ENCODE assay signal across 8 mouse cellular contexts in genomic region chr17:79543907-79544522, GRCm38 (mm10).
A peak's percentile ranks its signal among the peaks of the same experiment; 100 is the strongest.
DNase-seq lines count a peak whose midpoint lies in the region; ATAC-seq and TF ChIP-seq lines count a peak whose summit lies in the region.

No protein-coding gene starts in this region.

- no peak for TF ChIP-seq CTCF in liver, adult 2 months (IDR thresholded peaks at IDR 0.05; ENCODE audit: low read depth, low read length)
- no peak for TF ChIP-seq CTCF in midbrain, postnatal 0 days (IDR thresholded peaks at IDR 0.05)

- no peaks in the 10 kb centered on the region for H3K4me1 ChIP-seq in liver, adult 2 months (ENCODE audit: control insufficient read depth, insufficient read depth, low read length)
- H3K4me1 ChIP-seq in heart, embryonic 12.5 days (replicated peaks): peaks cover 9% of the 10 kb centered on the region
- no peaks in the 10 kb centered on the region for H3K4me1 ChIP-seq in midbrain, postnatal 0 days (ENCODE audit: insufficient read depth, low read length)

- DNase-seq in liver, adult 2 months (ENCODE audit: extremely low read depth, low read depth, low spot score): no peak
- no peak for DNase-seq in liver
- peak; percentile 41 for DNase-seq in cerebellum, adult 9-11 months
- peak; percentile 68 to 71 for DNase-seq in kidney, postnatal 36 days
- peak; percentile 84 for DNase-seq in midbrain, postnatal 0 days (ENCODE audit: low spot score)
- no peak for DNase-seq in thymus, postnatal 0 days (ENCODE audit: low spot score)
- no peak for DNase-seq in spleen, postnatal 14 days (ENCODE audit: low spot score in 2 of 2)

- ATAC-seq in heart, embryonic 12.5 days (ENCODE audit: insufficient number of reproducible peaks, low FRiP score): peak; percentile 88
- ATAC-seq in midbrain, postnatal 0 days (ENCODE audit: low FRiP score): no peak; the same call in 1 of the 2 replicates

- H3K4me2 ChIP-seq in heart, embryonic 12.5 days: no peak overlapping the region
- no peak overlapping the region for H3K4me2 ChIP-seq in midbrain, postnatal 0 days (ENCODE audit: low read depth, low read length, poor library complexity, severe bottlenecking)

- H3K79me2 ChIP-seq in liver, adult 2 months (ENCODE audit: control insufficient read depth, insufficient read depth, low read length): no peaks in the 10 kb centered on the region

- H3K9me3 ChIP-seq in heart, embryonic 12.5 days (replicated peaks): no peaks in the 10 kb centered on the region
- no peaks in the 10 kb centered on the region for H3K9me3 ChIP-seq in midbrain, postnatal 0 days (ENCODE audit: low read length)

- TF ChIP-seq POLR2A in liver, adult 2 months (IDR thresholded peaks at IDR 0.05; ENCODE audit: extremely low read depth, insufficient read depth, low read length): no peak

- H3K36me3 ChIP-seq in liver, adult 2 months (ENCODE audit: control insufficient read depth, insufficient read depth, low read length): no peaks in the 10 kb centered on the region
- H3K36me3 ChIP-seq in heart, embryonic 12.5 days: no peaks in the 10 kb centered on the region
- H3K36me3 ChIP-seq in midbrain, postnatal 0 days (ENCODE audit: insufficient read depth, low read length): no peaks in the 10 kb centered on the region

- no peaks in the 10 kb centered on the region for H3K27me3 ChIP-seq in liver, adult 2 months (ENCODE audit: control insufficient read depth, insufficient read depth, low read length)
- H3K27me3 ChIP-seq in heart, embryonic 12.5 days (replicated peaks): no peaks in the 10 kb centered on the region
- no peaks in the 10 kb centered on the region for H3K27me3 ChIP-seq in midbrain, postnatal 0 days (ENCODE audit: insufficient read depth, low read length)

- H3K9ac ChIP-seq in liver, adult 2 months (ENCODE audit: low read depth, low read length): no peak overlapping the region
- H3K9ac ChIP-seq in heart, embryonic 12.5 days: no peak overlapping the region
- no peak overlapping the region for H3K9ac ChIP-seq in midbrain, postnatal 0 days (replicated peaks; ENCODE audit: low read length, poor library complexity, severe bottlenecking)

- WGBS in liver, adult 2 months: 46% methylated on average over 7 of the region's 7 CpGs
- 49% methylated on average over 7 of the region's 7 CpGs for WGBS in heart, embryonic 12.5 days
- WGBS in midbrain, postnatal 0 days: 72% methylated on average over 7 of the region's 7 CpGs

- H3K27ac ChIP-seq in liver, adult 2 months (replicated peaks; ENCODE audit: insufficient read depth, low read depth, low read length): peak overlapping the region; percentile 19
- peak overlapping the region; percentile 59; the same call in 1 of the 2 replicates for H3K27ac ChIP-seq in heart, embryonic 12.5 days (ENCODE audit: poor library complexity, severe bottlenecking)
- H3K27ac ChIP-seq in midbrain, postnatal 0 days (ENCODE audit: low read depth, low read length): no peak overlapping the region; the same call in 1 of the 2 replicates

- H3K4me3 ChIP-seq in liver, adult 2 months (ENCODE audit: insufficient read depth, low read depth, low read length): no peak overlapping the region
- no peak overlapping the region for H3K4me3 ChIP-seq in heart, embryonic 12.5 days
- H3K4me3 ChIP-seq in midbrain, postnatal 0 days (ENCODE audit: low read depth, low read length): no peak overlapping the region

Comparison
In these comparisons a context has a peak if more than half of its experiments do, and no peak if none do; other contexts are left out.
1. DNase-seq: peak in cerebellum, adult 9-11 months (single experiment), kidney, postnatal 36 days (2 of 2) and midbrain, postnatal 0 days (single experiment); none in liver, adult 2 months (single experiment), liver (single experiment), thymus, postnatal 0 days (single experiment) and spleen, postnatal 14 days (0 of 2).